Mouse (Mus musculus): ENCODE results near the gene Ebf1. TPM values are rescaled to one million over a fixed set of nuclear protein-coding genes. Genes with fewer than 3 reads are reported as not detected.

Ebf1 gene
- total RNA-seq, 1 experiment from 2014 or later, result 184 TPM

GRCm38 (mm10) chr11:44953337-44953736 lies 336.2 kb downstream of the Ebf1 start:
- no peak for ATAC-seq (ENCODE audit: extremely low read depth, insufficient number of reproducible peaks, low FRiP score, poor library complexity, severe bottlenecking)

- ATAC-seq (ENCODE audit: extremely low read depth, insufficient number of reproducible peaks, low FRiP score, poor library complexity, severe bottlenecking), result no peak
These were observed 336.7 kb downstream of the Ebf1 start for GRCm38 (mm10) chr11:44953863-44954262.

- ATAC-seq (ENCODE audit: extremely low read depth, insufficient number of reproducible peaks, low FRiP score, poor library complexity, severe bottlenecking), result no peak
These were observed 337.2 kb downstream of the Ebf1 start for GRCm38 (mm10) chr11:44954362-44954761.

DNA sequence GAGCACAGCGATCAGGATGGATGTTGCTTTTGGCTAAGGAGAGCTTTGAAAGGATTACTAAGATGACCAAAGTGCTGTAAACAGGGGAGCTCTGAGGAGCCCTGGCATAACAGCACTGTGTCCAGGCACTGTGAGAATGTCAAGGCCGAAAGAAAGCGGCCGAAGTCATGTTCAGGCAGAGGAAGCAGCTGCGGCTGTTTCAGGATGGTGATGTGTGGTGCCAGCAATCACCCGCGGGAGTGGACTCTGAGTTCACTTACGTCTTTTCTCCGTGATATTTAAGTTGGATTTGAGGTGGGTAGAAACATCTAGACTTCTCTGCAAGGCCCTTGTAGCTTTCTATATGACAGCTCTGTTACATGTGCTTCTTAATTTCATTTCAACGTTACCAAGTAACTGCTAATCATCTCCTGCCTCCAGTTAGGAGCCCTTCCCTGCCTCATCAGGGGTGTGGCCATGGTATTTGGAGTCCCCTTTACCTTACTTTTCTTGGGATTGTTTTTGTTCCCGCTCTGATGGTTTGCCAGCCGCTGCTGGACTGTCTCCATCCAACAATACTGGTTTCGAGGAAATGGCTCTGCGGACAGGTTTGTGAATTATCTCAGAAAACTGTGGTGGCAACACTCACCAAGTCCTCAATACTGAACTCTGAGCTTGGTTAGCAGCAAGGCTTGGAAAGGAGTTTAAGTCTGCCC lies 345.8 kb downstream of the Ebf1 start:
- no peak for ATAC-seq (ENCODE audit: extremely low read depth, insufficient number of reproducible peaks, low FRiP score, poor library complexity, severe bottlenecking)

DNA sequence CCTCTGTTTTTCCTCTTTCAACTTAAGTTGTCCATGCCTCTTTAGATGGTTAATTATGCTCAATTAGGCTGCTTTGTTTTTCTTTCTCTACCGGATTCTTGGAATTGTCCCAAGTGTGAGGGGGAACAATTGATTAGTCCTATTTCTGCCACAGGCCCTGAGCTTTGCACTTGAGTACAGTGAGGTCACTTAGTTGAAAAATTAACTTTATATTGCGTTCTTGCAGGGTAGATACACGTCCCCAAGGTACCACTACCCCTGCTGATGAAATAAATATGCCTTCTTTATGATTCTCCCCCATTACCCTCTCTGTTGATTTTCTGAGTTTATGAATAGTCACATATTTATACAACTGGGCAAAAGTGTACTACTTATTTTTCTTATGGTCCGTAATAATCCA lies 351.9 kb downstream of the Ebf1 start:
- ATAC-seq (ENCODE audit: extremely low read depth, insufficient number of reproducible peaks, low FRiP score, poor library complexity, severe bottlenecking), result no peak

GRCm38 (mm10) chr11:44974271-44974670 lies 357.2 kb downstream of the Ebf1 start:
- no peak for ATAC-seq (ENCODE audit: extremely low read depth, insufficient number of reproducible peaks, low FRiP score, poor library complexity, severe bottlenecking)

DNA sequence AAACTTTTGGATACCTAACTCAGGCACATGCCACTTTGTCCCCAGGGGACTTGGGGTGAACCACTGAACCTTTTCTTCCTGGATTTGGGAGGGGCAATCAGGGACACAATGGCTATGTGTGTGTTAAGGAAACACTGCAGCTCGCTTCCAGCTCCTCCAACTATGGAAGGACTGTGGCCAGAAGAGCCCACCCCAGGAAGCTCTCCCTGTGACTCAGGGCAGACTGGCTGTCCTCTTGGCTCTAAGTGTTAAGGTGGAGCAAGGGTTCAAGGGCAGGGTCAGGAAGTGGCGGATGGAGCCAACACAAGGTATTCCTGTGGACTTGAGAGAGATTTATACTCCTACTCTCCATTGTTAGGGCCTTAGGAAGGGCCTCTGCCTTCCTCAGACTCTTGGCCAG lies 358.0 kb downstream of the Ebf1 start:
- no peak for ATAC-seq (ENCODE audit: extremely low read depth, insufficient number of reproducible peaks, low FRiP score, poor library complexity, severe bottlenecking)

DNA sequence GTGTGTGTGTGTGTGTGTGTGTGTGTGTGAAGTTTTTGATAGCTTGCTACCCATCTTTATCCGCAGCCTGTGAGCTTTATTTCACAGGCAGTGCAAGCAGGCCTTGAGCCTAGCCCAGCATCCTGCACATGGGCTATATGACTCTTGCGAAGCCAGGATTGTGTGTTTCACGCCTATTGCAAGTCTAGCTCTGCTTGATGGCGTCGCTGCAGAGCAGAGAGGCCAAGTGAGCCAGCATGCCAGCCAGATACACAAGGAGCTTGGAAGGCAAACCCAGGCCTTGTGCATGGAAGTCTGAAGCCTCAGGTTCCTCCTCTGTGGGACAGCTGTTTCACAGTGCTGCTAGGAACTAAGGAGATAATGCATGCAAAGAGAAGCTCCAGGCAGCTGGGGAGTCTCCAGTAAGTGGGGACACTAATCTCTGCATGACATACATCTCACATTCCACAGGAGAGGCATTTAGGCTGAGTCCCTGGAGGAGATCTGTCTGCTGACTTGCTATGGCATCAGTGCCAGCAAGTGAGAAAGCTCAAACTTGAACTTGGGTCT lies 359.2 kb downstream of the Ebf1 start:
- ATAC-seq (ENCODE audit: extremely low read depth, insufficient number of reproducible peaks, low FRiP score, poor library complexity, severe bottlenecking), result no peak

DNA sequence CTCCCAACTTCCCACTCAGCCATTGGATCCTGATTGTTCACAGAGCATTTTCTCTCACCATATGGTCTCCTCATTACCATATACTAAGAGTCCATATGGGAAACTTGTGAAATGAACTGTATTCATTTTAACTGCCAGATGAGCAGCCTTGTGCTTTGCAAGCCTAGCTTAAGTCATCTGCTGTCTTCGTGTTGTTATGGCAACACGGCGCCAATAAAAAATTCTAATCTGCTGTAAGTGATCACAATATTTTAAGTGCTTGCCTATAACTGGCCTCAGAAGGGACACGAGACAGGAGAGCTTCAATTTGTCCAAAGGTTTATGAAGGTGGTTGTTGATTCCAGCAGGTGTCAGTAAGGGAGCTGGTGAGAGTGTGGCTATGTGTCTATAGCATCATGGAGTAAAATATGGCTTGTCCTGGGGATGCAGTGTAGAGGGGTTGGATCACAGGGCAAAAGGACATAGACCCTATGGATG lies 360.8 kb downstream of the Ebf1 start:
- ATAC-seq (ENCODE audit: extremely low read depth, insufficient number of reproducible peaks, low FRiP score, poor library complexity, severe bottlenecking), result no peak

DNA sequence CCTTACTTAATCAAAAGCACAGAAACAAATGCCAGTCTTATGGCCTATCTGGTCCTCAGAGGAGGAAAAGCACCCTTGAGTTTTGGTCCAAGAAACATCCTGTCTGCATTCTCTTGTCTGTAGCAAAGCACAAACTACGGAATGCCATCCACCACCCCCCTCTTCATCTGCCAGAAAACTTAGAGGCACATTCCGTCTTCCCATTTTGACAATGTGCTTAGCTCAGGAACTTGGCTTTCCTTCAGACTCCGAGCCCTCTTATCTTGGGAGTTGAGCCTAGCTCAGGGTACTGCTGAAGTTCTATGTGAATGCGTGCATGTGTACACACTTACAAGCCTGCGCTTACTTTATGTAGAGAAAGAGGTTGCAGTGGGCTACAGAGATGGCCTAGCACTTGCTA lies 362.3 kb downstream of the Ebf1 start:
- ATAC-seq (ENCODE audit: extremely low read depth, insufficient number of reproducible peaks, low FRiP score, poor library complexity, severe bottlenecking), result no peak

GRCm38 (mm10) chr11:44982225-44982624 lies 365.1 kb downstream of the Ebf1 start:
- ATAC-seq (ENCODE audit: extremely low read depth, insufficient number of reproducible peaks, low FRiP score, poor library complexity, severe bottlenecking), result no peak

DNA sequence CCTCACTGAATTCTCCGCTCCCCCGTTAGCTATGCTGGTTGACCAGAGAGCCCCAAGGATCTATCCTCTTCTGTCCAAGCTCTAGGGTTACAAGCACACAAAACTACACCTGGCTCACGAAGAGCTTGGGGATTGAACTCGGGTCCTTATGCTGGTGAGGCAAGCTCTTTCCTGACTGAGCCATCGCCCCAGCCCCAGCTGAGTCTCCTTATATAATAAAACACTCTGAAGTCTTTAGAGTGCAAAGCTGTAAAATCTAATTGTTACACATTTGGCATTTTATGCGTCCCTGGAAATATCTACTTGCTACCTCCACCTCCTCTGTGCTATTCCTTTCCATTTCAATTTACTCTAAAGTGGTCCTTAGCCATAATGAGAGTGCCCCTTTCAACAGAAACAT lies 366.8 kb downstream of the Ebf1 start:
- no peak for ATAC-seq (ENCODE audit: extremely low read depth, insufficient number of reproducible peaks, low FRiP score, poor library complexity, severe bottlenecking)

- no peak for ATAC-seq (ENCODE audit: extremely low read depth, insufficient number of reproducible peaks, low FRiP score, poor library complexity, severe bottlenecking)
These were observed 367.3 kb downstream of the Ebf1 start for GRCm38 (mm10) chr11:44984381-44984780.

DNA sequence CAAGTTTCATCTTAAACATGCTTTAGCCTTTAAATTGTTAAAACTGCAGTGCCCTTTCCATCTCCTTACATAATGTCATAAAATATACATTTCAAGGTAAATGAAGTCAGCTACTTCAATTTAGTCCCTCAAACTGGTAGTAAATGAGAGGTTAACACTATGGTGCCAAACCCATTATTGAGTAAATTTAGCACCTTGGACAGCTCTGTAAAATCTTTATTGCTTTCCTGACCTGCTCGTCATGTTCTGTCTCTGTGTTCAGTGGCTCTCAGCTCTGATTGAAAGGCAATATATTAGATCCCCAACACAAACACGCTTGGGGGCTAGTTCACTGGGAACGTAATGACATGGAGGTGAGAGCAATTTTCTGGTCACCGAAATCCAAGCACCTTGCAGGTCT lies 370.7 kb downstream of the Ebf1 start:
- no peak for ATAC-seq (ENCODE audit: extremely low read depth, insufficient number of reproducible peaks, low FRiP score, poor library complexity, severe bottlenecking)

DNA sequence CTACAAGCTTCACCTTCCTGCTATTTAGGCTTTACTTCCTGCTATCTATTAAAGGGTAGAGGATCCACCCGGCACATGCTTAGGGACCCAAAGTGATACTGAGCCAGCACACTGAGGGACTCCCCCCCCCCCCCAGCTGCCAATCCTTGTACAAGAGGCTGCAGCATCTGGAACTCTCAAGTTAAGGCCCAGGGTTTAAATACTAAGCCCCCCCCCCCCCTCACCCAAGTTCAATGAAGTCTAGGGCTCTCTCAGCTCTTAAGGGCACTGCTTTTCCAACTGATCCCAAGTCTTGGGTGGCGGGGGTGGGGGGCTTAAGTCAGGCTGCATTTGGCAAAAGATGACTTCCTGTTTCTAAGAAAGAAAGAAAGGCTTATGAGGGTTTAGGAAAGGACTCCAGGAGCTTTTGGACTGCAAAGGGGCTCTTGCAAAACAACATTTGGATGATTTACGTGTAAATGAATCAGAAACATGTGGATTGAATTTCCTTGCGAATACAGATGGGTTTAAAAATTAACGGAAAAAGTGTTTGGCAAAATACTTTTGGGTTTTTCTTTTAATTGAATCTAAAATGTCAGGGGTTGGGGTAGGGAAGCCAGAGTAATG lies 385.7 kb downstream of the Ebf1 start:
- no peak for ATAC-seq (ENCODE audit: extremely low read depth, insufficient number of reproducible peaks, low FRiP score, poor library complexity, severe bottlenecking)

DNA sequence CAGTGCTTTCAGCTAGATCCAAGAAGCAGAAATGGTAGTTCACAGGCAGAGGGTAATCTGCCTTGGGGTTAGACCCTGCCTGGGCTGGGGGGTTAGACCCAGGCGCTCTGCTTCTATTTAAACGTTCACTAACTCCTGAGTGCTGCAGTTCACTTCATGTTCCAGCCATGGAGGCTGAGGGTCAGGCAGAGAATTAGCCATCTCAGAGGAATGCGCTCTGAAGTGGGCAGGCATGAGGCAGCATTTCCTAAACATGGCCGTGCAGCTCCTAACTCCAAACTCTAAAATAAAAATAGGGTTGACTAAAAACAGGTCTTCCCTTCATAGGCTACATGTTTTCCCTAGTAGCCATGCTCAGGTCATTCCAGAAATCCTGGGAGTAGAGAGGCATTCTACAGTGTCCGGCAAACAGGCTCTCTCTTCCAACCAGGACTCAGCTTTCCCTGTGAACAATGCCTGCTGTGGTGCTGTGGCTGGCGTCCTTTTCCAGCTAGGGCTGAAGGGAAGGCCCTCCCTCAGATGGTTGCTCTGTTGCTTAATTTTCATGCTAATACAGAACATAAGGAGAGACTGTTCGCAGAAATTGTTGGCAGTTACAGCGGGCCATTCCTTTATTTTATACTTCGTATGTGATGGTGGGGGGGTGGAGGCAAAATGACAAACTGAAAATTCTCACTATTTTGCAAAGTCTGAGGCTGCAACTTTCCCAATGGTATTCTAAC lies 386.8 kb downstream of the Ebf1 start:
- no peak for ATAC-seq (ENCODE audit: extremely low read depth, insufficient number of reproducible peaks, low FRiP score, poor library complexity, severe bottlenecking)

DNA sequence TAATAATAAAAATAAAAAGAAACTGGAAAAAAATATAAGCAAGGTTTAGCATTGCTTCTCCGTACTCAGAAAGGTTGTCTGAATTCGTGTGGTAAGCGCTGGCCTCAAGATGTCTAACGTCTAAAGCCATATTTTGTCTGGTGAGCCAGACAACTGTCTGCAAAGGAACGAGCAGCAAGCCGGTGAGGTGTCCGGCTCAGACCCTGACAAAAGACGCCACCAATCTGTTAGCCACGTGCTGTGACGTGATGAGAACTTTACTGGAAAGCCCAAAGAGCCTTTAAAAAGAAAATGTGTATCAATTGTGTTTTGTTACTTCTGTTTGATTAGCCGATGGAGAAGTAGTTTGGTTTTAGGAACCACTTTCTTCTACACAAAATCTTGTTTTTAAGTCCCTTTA lies 390.2 kb downstream of the Ebf1 start:
- no peak for ATAC-seq (ENCODE audit: extremely low read depth, insufficient number of reproducible peaks, low FRiP score, poor library complexity, severe bottlenecking)

DNA sequence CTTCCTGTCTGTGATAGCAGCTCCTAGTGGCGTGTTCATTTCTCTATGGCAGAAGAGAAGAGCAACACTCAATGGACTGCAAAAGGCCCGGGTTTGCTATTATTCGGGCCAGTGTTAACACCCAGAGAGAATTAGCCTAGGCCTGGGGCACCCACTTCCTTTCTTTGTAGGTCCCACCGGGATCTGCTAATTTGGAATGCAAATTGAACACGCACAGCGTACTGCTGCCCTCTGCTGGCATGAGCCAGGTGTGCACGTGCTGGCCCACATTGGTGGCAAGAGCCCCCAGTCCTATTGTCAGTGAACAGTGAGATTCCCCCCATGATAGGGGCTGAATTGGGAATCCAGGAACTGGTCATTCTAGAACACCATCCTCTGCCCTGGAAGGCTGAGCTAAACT lies 391.0 kb downstream of the Ebf1 start:
- ATAC-seq (ENCODE audit: extremely low read depth, insufficient number of reproducible peaks, low FRiP score, poor library complexity, severe bottlenecking), result peak; percentile 79

DNA sequence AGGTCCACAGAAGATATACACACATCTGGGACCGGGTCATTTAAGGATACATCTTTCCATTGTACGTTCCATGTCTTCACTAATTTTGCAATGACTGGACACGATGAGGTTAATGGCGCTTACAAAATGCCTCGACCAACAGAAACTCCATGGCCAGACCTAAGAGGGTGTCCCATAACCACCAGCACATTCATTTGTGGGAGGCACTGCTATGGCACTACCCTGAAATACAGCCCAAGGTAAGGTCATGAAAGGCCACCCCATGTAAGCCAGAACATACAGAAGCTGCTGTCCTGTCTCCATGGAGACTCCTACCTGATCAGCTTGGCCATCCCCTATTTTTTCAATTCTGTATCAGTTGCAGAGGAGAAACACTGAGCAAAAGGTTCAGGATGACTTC lies 391.6 kb downstream of the Ebf1 start:
- ATAC-seq (ENCODE audit: extremely low read depth, insufficient number of reproducible peaks, low FRiP score, poor library complexity, severe bottlenecking), result no peak

DNA sequence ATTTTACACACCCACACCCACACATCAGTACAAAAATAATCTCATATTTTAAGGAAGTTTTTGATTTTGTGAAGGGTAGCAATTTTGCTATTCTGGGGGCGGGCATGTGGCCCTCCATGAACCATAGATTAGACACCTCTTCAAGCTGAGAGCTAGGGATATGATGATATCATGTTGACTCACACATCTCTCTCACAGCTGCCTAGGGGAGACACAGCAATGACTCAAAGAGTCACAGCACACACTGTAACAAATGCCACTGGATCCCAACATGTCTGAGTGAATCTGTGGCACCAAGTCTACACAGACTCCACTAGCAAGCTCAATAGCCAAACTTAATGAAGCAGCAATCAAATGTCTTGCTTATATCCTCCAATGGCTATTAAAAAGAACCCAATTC lies 395.0 kb downstream of the Ebf1 start:
- ATAC-seq (ENCODE audit: extremely low read depth, insufficient number of reproducible peaks, low FRiP score, poor library complexity, severe bottlenecking), result no peak

Measured in neutrophil, adult 5-6 weeks (primary cell).